Mouse (Mus musculus): Measurements from ENCODE around the gene Sec14l3.
"Not testable (repeated sequence)": the region's sequence is repeated elsewhere in the genome, so short reads cannot be mapped to it uniquely, and the experiment has no call there.

Sec14l3 gene

DNA sequence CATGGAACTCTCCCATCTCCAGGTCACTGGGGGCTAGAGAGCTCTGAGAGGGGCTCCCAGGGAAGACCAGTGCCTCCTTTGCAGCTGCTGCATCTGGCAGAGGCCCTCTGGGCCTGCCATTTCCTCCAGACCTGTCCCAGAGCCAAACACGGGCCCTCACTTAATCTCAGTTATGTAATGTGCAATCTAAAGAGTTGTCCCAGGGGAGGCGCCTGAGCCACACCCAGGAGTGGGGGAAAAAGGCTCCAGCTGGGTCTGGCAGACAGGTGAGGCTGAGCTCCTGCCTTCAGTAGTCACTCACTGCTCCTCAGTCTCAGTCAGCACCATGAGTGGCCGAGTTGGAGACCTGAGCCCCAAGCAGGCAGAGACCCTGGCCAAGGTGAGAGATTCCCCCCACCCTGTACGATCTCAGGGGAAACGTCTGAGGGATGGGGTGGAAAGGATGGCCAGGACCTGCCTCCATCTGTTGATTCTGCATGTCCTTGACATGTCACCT is at the start of gene Sec14l3:
Sec14l3 (plus strand) TSS at position 215 of the 496 bp plus-strand sequence.
- DNase-seq (ENCODE audit: low spot score in 2 of 2) = no peak

GRCm38 (mm10) chr11:4015796-4016195 is 48.8 kb upstream of the Sec14l3 start:
- DNase-seq (ENCODE audit: low spot score in 2 of 2) = not testable (repeated sequence)

DNA sequence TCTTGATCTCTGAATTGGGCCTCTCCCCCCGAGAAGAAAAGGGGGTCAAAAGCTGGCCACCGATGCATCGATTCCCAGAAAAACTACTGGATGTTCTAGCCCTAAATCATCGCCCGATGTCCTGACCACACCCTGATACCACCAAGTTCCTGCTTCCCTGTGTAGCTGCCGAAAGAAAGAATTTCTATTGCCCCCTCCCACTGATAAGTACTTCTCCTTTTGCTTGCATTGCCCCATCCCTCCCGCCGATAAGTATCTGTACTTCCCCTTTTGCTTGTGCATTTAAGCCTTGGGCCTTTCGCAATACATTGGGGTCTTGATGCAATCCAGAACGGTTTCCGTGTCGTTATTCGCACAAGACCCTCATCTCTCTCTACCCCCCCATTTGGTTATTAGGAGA is 42.5 kb upstream of the Sec14l3 start:
- not testable (repeated sequence) for DNase-seq (ENCODE audit: low spot score in 2 of 2)

- DNase-seq (ENCODE audit: low spot score in 2 of 2) = no peak
Observed at GRCm38 (mm10) chr11:4023321-4023720, 41.3 kb upstream of the Sec14l3 start.

- no peak for DNase-seq (ENCODE audit: low spot score in 2 of 2)
Observed at GRCm38 (mm10) chr11:4027066-4027465, 37.6 kb upstream of the Sec14l3 start.

DNA sequence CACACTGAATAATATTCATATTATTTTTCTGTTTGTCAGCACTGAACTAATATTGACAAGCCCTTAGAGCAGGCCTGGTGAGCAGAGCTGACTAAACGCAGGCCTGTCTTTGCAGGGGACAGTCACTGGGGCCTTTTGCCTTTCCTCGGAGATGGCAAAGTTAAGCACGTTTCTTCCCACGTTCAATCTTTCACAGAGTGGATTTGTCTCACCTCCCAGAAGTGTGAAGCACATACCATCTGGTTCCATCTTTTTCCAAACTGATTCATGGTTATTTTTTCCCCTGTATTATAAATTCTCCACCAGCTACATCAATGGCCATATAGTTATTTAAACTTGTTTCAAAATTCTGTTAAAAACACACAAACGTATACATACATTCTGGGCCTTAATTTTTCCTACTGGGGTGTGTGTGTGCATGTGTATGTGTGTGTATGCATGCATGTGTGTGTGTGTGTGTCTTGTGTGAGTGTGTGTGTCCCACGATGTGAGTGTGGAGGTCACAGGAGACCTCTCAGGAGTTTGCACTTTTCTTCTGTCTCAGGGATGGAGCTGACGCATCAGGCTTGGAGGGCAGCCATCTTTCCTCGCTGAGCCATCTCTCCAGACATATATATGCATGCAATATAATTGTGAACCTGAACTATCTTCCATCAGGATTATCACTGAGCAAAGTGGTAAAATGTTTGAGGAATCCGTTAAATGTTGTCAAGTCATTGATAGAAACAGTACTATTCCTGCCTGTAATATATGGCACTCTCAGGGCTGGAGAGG is 36.9 kb upstream of the Sec14l3 start:
- no peak for DNase-seq (ENCODE audit: low spot score in 2 of 2)

GRCm38 (mm10) chr11:4029343-4029742 is 35.3 kb upstream of the Sec14l3 start:
- no peak for DNase-seq (ENCODE audit: low spot score in 2 of 2)

- DNase-seq (ENCODE audit: low spot score in 2 of 2) = no peak
Observed at GRCm38 (mm10) chr11:4031126-4031941, 33.3 kb upstream of the Sec14l3 start, which contains the start of gene Sec14l4. Sec14l4 (plus strand) TSS chr11:4031462.

GRCm38 (mm10) chr11:4031961-4032360 is 32.7 kb upstream of the Sec14l3 start:
- DNase-seq (ENCODE audit: low spot score in 2 of 2) = no peak

GRCm38 (mm10) chr11:4033471-4033870 is 31.2 kb upstream of the Sec14l3 start:
- no peak for DNase-seq (ENCODE audit: low spot score in 2 of 2)

DNA sequence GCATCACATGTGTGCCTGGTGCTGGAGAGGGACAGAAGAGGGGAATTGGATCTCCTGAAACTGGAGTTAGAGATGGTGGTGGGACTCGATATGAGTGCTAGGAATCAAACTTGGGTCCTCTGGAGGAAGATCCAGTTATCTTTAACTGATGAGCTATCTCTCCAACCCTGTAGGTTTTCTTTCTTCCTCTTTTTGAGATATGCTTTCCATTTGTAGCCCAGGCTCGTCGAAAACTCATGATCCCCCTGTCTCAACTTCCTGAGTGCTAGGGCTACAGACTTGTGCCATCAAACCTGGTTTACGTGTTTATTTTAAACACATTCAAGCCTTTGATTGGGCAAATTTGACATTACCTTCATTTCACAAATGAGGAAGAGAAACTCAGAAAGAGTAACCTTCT is 30.5 kb upstream of the Sec14l3 start:
- no peak for DNase-seq (ENCODE audit: low spot score in 2 of 2)

DNA sequence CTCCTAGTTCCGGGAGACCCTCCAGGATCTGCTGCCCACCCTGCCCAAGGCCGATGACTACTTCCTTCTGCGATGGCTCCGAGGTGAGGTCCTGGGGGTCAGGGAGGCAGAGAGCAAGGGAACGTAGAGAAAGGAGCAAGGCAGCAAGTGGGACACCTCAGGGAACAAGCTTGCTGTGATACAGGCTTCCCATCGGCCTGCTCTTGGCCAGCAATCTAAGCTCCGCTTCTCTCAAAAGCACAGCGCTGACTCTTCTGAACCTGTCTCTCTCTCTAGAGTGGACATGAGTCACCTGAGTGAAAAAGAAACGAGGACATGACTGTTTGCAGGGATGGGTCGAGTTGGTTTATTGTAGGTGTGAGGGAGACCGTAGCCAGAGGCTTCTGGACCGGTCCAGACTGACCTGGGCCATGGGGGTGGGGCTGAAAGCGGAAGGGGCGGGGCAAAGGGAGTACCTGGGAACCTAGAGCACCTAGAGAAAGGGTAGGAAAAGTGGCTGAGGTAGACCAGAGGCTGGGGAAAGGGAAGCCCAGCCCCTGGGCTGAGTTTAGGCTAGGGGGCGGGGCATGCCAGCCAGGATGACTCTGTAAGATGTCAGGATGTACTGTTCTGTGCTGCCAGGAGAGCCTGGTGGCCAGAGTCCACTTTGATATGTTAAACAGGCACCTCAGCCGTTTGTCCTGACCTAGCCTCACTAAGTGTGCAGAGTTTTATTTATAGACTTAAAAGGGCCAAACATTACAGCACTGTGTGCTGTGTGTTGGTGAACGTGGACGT is 29.3 kb upstream of the Sec14l3 start:
- no peak for DNase-seq (ENCODE audit: low spot score in 2 of 2)

DNA sequence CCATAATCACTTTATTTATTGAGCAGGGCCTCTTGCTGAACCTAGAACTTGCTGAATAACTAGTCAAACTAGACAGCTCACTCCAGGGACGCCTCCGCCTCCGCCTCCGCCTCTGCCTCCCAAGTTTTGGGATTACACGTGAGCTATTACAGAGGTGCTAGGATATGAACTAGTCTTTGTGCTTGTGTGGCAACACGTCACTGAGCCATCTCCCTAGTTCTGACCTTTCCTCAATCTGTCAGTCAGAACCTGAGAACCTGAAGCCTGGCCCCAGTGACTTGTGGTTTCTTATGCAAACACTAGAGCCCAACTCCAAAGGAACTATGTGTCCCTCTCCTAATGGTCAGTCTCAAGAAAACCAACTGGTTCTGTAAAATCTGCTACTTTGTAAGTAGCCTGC is 28.7 kb upstream of the Sec14l3 start:
- no peak for DNase-seq (ENCODE audit: low spot score in 2 of 2)

- no peak for DNase-seq (ENCODE audit: low spot score in 2 of 2)
Observed at GRCm38 (mm10) chr11:4036365-4037084, 28.1 kb upstream of the Sec14l3 start.

DNA sequence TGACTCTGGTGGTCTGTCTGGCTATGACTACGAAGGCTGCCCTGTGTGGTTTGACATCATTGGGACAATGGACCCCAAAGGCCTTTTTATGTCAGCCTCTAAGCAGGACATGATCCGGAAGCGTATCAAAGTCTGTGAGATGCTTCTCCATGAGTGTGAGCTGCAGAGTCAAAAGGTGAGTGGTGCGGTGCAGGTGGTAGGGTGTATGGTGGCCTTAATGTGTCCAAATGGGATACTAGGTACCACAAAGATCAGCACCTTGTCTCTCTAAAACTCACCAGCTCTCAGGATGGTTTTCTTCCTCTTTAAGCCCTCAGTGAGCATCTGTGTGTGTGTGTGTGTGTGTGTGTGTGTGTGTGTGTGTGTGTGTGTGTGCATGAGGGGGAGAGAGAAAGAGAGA is 24.7 kb upstream of the Sec14l3 start:
- DNase-seq (ENCODE audit: low spot score in 2 of 2) = no peak

GRCm38 (mm10) chr11:4041123-4041625 is 23.5 kb upstream of the Sec14l3 start:
- DNase-seq (ENCODE audit: low spot score in 2 of 2) = no peak

- DNase-seq (ENCODE audit: low spot score in 2 of 2) = no peak
Observed at GRCm38 (mm10) chr11:4043081-4043480, 21.6 kb upstream of the Sec14l3 start.

DNA sequence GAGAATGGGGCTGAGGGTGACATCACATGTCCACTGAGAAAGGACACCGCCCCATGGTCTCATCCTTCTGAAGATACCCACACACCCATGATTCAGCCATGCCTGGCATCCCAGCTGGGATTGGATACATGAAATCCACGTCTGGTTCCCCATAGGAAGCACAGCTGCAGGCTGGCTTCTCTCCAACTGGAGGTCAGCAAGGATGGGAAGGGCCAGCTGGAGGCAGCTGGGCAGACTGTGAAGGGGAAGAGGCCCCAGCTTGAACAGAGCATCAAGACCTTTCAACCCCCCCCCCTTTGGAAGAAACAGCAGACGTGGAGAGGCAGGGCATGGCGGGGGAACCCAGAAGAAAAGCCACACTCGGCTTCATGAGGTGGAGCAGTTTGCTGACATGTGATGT is 18.1 kb upstream of the Sec14l3 start:
- DNase-seq (ENCODE audit: low spot score in 2 of 2) = no peak

GRCm38 (mm10) chr11:4047766-4048165 is 16.9 kb upstream of the Sec14l3 start:
- no peak for DNase-seq (ENCODE audit: low spot score in 2 of 2)

DNA sequence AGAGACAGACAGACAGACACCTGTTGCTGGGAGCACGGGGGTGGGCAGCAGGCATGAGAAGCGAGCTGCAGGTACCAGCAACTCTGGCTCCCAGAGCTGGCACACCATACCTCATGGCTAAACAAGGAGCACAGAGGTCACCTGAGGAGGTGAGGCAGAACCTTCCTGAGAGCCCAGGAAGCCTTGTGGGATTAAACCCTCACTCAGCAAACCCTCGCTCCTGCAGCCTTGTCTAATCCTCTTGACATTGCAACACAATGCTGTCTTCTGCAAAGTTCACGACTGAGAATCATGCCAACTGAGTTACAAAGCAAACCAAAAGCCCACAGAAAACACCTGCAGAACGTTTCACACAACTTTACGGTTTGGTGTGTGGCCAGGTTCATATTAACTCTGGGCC is 16.2 kb upstream of the Sec14l3 start:
- no peak for DNase-seq (ENCODE audit: low spot score in 2 of 2)

GRCm38 (mm10) chr11:4053586-4053985 is 11.1 kb upstream of the Sec14l3 start:
- DNase-seq (ENCODE audit: low spot score in 2 of 2) = peak; percentile 64 to 77

All from cerebellum, postnatal 4 days (tissue).